In the genomic region with DNA sequence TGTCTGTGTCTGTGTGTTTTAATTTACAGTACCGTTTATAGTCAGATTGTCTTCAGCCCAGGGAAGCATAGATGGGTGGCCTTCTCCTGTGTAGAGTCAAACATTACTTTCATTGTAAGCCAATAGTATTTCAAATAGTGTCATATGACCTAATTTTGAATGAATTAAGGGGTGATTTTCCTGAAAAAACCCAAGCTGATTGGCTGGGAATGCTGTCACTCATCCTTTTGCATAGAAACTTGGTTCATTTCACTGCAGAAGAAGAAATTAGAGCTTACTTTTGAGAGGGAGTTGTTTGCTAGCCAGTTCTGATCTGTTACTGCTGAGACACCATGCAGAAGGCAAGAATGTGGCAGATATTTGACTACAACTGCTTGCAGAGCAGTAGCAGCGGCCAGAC, we compare ENCODE assay signal across 13 mouse cellular contexts. TPM values are rescaled to one million over a fixed set of nuclear protein-coding genes. Genes with fewer than 3 reads are reported as not detected.
A peak's percentile ranks its signal among the peaks of the same experiment; 100 is the strongest.
DNase-seq lines count a peak whose midpoint lies in the region; ATAC-seq lines count a peak whose summit lies in the region.
"Had no signal": no experiment of that assay in that cellular context is flagged by ENCODE, and none has a peak within 500 bp of the region (broad histone marks: within the 10 kb centered on the region; RNA-seq: fewer than 3 reads in every experiment).

No protein-coding gene starts in this region.

- H3K4me2 ChIP-seq in embryonic facial prominence, embryonic 11.5 days (ENCODE audit: low read depth, low read length) = no peak overlapping the region
- no peak overlapping the region for H3K4me2 ChIP-seq in midbrain, embryonic 14.5 days (ENCODE audit: low read length)
- no peak overlapping the region for H3K4me2 ChIP-seq in midbrain, embryonic 16.5 days (ENCODE audit: low read length)
- no peak overlapping the region for H3K4me2 ChIP-seq in embryonic facial prominence, embryonic 13.5 days
- H3K4me2 ChIP-seq: hindbrain, embryonic 12.5 days; lung, embryonic 15.5 days; midbrain, embryonic 13.5 days; neural tube, embryonic 15.5 days had no signal

- H3K36me3 ChIP-seq in embryonic facial prominence, embryonic 11.5 days (replicated peaks; ENCODE audit: control insufficient read depth, insufficient read depth, low read depth, low read length) = peaks cover 8% of the 10 kb centered on the region
- H3K36me3 ChIP-seq in embryonic facial prominence, embryonic 10.5 days (replicated peaks) = peaks cover 85% of the 10 kb centered on the region
- peaks cover 70% of the 10 kb centered on the region for H3K36me3 ChIP-seq in midbrain, embryonic 14.5 days (ENCODE audit: control insufficient read depth, insufficient read depth, low read length)
- H3K36me3 ChIP-seq in midbrain, embryonic 16.5 days (ENCODE audit: control insufficient read depth, insufficient read depth, low read length) = peaks cover 31% of the 10 kb centered on the region
- H3K36me3 ChIP-seq in embryonic facial prominence, embryonic 13.5 days = peaks cover 61% of the 10 kb centered on the region

- no peak overlapping the region for H3K4me3 ChIP-seq in embryonic facial prominence, embryonic 11.5 days (ENCODE audit: low read depth, low read length)
- no peak overlapping the region for H3K4me3 ChIP-seq in embryonic facial prominence, embryonic 10.5 days
- H3K4me3 ChIP-seq in midbrain, embryonic 14.5 days (replicated peaks; ENCODE audit: low read depth, low read length) = no peak overlapping the region
- H3K4me3 ChIP-seq in midbrain, embryonic 16.5 days (ENCODE audit: low read depth, low read length) = no peak overlapping the region
- H3K4me3 ChIP-seq in embryonic facial prominence, embryonic 13.5 days = peak overlapping the region; percentile 9; the same call in 1 of the 2 replicates
- H3K4me3 ChIP-seq: hindbrain, embryonic 12.5 days; lung, embryonic 15.5 days; midbrain, embryonic 13.5 days; neural tube, embryonic 15.5 days had no signal

- H3K9ac ChIP-seq in embryonic facial prominence, embryonic 11.5 days (replicated peaks; ENCODE audit: low read length) = no peak overlapping the region
- no peak overlapping the region for H3K9ac ChIP-seq in midbrain, embryonic 14.5 days (replicated peaks; ENCODE audit: low read length)
- no peak overlapping the region for H3K9ac ChIP-seq in midbrain, embryonic 16.5 days (ENCODE audit: low read depth, low read length)
- H3K9ac ChIP-seq in embryonic facial prominence, embryonic 13.5 days = no peak overlapping the region
- H3K9ac ChIP-seq: hindbrain, embryonic 12.5 days; lung, embryonic 15.5 days; midbrain, embryonic 13.5 days; neural tube, embryonic 15.5 days had no signal

- no peaks in the 10 kb centered on the region for H3K4me1 ChIP-seq in embryonic facial prominence, embryonic 11.5 days (ENCODE audit: control insufficient read depth, insufficient read depth, low read length)
- H3K4me1 ChIP-seq in embryonic facial prominence, embryonic 10.5 days = no peaks in the 10 kb centered on the region
- H3K4me1 ChIP-seq in midbrain, embryonic 14.5 days (ENCODE audit: control insufficient read depth, insufficient read depth, low read length) = no peaks in the 10 kb centered on the region
- H3K4me1 ChIP-seq in midbrain, embryonic 16.5 days (ENCODE audit: control insufficient read depth, insufficient read depth, low read length) = no peaks in the 10 kb centered on the region; the same call in 1 of the 2 replicates
- no peaks in the 10 kb centered on the region for H3K4me1 ChIP-seq in embryonic facial prominence, embryonic 13.5 days
- H3K4me1 ChIP-seq: hindbrain, embryonic 12.5 days; lung, embryonic 15.5 days; neural tube, embryonic 15.5 days had no signal

- no peaks in the 10 kb centered on the region for H3K27me3 ChIP-seq in embryonic facial prominence, embryonic 11.5 days (ENCODE audit: control insufficient read depth, insufficient read depth, low read length)
- H3K27me3 ChIP-seq in embryonic facial prominence, embryonic 10.5 days (replicated peaks; ENCODE audit: low read depth, poor library complexity, severe bottlenecking) = no peaks in the 10 kb centered on the region
- H3K27me3 ChIP-seq in midbrain, embryonic 14.5 days (ENCODE audit: control insufficient read depth, insufficient read depth, low read length) = no peaks in the 10 kb centered on the region
- H3K27me3 ChIP-seq in midbrain, embryonic 16.5 days (ENCODE audit: control insufficient read depth, insufficient read depth, low read depth, low read length) = no peaks in the 10 kb centered on the region
- H3K27me3 ChIP-seq in embryonic facial prominence, embryonic 13.5 days = no peaks in the 10 kb centered on the region
- H3K27me3 ChIP-seq: hindbrain, embryonic 12.5 days; lung, embryonic 15.5 days; midbrain, embryonic 13.5 days; neural tube, embryonic 15.5 days had no signal

- no peak for ATAC-seq in embryonic facial prominence, embryonic 11.5 days (replicated peaks; ENCODE audit: insufficient number of reproducible peaks, low FRiP score, low TSS enrichment, low read depth)
- no peak for ATAC-seq in midbrain, embryonic 14.5 days (ENCODE audit: low FRiP score, low TSS enrichment)
- no peak for ATAC-seq in midbrain, embryonic 16.5 days
- no peak for ATAC-seq in embryonic facial prominence, embryonic 13.5 days (ENCODE audit: insufficient number of reproducible peaks, insufficient read depth, low FRiP score, low TSS enrichment, low read depth)
- ATAC-seq: midbrain, embryonic 13.5 days had no signal

- no peaks in the 10 kb centered on the region for H3K9me3 ChIP-seq in embryonic facial prominence, embryonic 11.5 days (replicated peaks; ENCODE audit: control insufficient read depth, low read length)
- H3K9me3 ChIP-seq in embryonic facial prominence, embryonic 10.5 days = no peaks in the 10 kb centered on the region
- H3K9me3 ChIP-seq in midbrain, embryonic 14.5 days (ENCODE audit: control insufficient read depth, low read length) = no peaks in the 10 kb centered on the region
- H3K9me3 ChIP-seq in midbrain, embryonic 16.5 days (replicated peaks; ENCODE audit: control insufficient read depth, low read length, poor library complexity, severe bottlenecking) = no peaks in the 10 kb centered on the region
- no peaks in the 10 kb centered on the region for H3K9me3 ChIP-seq in embryonic facial prominence, embryonic 13.5 days
- H3K9me3 ChIP-seq: hindbrain, embryonic 12.5 days; lung, embryonic 15.5 days; midbrain, embryonic 13.5 days; neural tube, embryonic 15.5 days had no signal

- no peak overlapping the region for H3K27ac ChIP-seq in embryonic facial prominence, embryonic 11.5 days (replicated peaks; ENCODE audit: low read depth, low read length)
- H3K27ac ChIP-seq in embryonic facial prominence, embryonic 10.5 days (replicated peaks) = no peak overlapping the region
- no peak overlapping the region for H3K27ac ChIP-seq in midbrain, embryonic 14.5 days (replicated peaks; ENCODE audit: low read depth, low read length)
- H3K27ac ChIP-seq in midbrain, embryonic 16.5 days (ENCODE audit: low read length) = no peak overlapping the region
- peak overlapping the region; percentile 41; the same call in 1 of the 2 replicates for H3K27ac ChIP-seq in embryonic facial prominence, embryonic 13.5 days
- H3K27ac ChIP-seq: hindbrain, embryonic 12.5 days; lung, embryonic 15.5 days; midbrain, embryonic 13.5 days; neural tube, embryonic 15.5 days had no signal

- peak; percentile 5 for DNase-seq in embryonic facial prominence, embryonic 11.5 days (ENCODE audit: low spot score)
- no peak for DNase-seq in embryonic facial prominence, embryonic 10.5 days (ENCODE audit: low spot score)
- peak; percentile 7 for DNase-seq in midbrain, embryonic 14.5 days
- peak; percentile 31 for DNase-seq in retina, postnatal 1 day
- DNase-seq in thymus, postnatal 4 days = no peak
- no peak for DNase-seq in spleen, postnatal 10 days (ENCODE audit: low spot score in 2 of 2)
- DNase-seq: thymus, adult 18-20 months had no signal

- 79% methylated on average over 2 of the region's 2 CpGs for WGBS in embryonic facial prominence, embryonic 11.5 days
- 81% methylated on average over 2 of the region's 2 CpGs for WGBS in embryonic facial prominence, embryonic 10.5 days
- WGBS in midbrain, embryonic 14.5 days = 92% methylated on average over 2 of the region's 2 CpGs
- WGBS in midbrain, embryonic 16.5 days = 89% methylated on average over 2 of the region's 2 CpGs
- 76% methylated on average over 2 of the region's 2 CpGs for WGBS in embryonic facial prominence, embryonic 13.5 days

RNA-seq across cellular contexts. Expression of a gene that starts 32.8 kb away (rescaled TPM):
- polyA plus RNA-seq in embryonic facial prominence, embryonic 11.5 days (2014; fragmentation: Nextera tagmentation; extraction: Ambion mirVana) = 87.7 and 97.6 TPM in 2 replicates
- 112 and 122 TPM in 2 replicates for polyA plus RNA-seq in embryonic facial prominence, embryonic 10.5 days (2016; fragmentation: Nextera tagmentation; extraction: Ambion mirVana)
- 79.5 and 118 TPM in 2 replicates for polyA plus RNA-seq in midbrain, embryonic 14.5 days (2014; fragmentation: Nextera tagmentation; extraction: Ambion mirVana)
- 52.2 and 68.1 TPM in 2 replicates for polyA plus RNA-seq in midbrain, embryonic 16.5 days (2015; fragmentation: Nextera tagmentation; extraction: Ambion mirVana)
- polyA plus RNA-seq in embryonic facial prominence, embryonic 13.5 days (2015; fragmentation: Nextera tagmentation; extraction: Ambion mirVana) = 83.8 and 97.5 TPM in 2 replicates

Comparison
In these comparisons a context has a peak if more than half of its experiments do, and no peak if none do; other contexts are left out.
1. DNase-seq: peak in embryonic facial prominence, embryonic 11.5 days (single experiment), midbrain, embryonic 14.5 days (single experiment) and retina, postnatal 1 day (single experiment); none in embryonic facial prominence, embryonic 10.5 days (single experiment), thymus, postnatal 4 days (single experiment) and spleen, postnatal 10 days (0 of 2).